Mouse (Mus musculus): ENCODE results near the gene Trex2.

Trex2 gene

DNA sequence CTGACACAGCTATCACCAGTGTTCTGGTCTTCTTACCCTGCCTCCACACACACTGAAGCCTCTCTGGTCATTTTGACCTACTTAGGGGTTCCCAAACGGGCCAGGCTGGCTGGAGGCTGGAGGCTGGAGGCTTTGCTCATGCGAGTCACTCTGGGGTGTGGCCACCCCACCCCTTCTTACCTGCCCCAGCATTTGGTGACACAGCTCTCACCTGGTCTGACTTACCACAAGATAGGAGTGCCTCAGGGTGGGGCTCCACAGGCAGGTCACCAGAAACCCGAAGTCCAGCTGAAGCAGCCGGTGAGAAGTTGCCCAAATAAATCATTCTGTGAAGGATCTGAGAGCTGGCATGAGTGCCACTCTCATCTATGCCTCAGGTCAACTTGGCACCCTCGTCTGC lies 2.3 kb downstream of the Trex2 start:
- in situ Hi-C loops (cut with MboI, MseI): loop anchor here in 1 of 2 experiments (10.0 kb wide), 1 partner anchor 378 kb away; no protein-coding TSS in a partner anchor

DNA sequence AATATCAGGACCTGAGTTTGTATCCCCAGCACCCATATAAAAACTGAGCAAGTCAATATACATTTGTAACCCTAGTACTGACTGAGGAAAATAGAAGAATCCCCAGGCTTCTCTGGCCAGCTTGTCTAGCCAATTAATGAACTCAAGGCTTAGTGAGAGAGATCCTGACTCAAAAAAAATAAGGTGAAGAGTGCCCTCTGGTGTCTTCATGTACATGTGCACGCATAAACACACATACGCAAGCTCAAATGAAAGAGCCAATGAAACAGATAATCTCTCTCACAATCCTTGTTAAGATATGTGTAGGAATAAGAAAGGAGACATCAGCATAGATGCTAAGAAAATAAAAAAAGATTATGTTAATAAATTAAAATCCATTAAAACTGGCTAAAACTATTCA lies 5.1 kb downstream of the Trex2 start:
- in situ Hi-C loops (cut with MboI, MseI): loop anchor here in 1 of 2 experiments (10.0 kb wide), 1 partner anchor 375 kb away; no protein-coding TSS in a partner anchor

DNA sequence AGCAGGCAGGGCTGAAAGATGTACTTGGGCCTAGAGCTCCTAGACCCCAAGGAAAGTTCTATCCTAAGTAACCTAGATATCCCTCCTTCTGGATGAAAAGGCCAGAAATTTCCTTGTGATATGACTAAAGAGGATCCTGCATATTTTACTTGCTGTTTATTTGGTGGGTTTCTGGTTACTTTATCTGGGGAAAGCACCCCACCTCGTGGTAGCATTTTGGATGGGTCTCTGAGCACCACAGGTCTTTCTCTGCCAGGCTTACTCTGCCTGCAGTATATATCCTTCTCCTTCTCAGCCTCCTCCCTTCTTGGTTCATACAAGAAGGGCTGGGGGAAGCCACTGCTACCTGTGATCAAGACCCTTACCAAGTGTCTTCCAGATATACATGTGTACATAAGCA lies 22.4 kb downstream of the Trex2 start:
- in situ Hi-C loops (cut with MboI, MseI): no loop called here

DNA sequence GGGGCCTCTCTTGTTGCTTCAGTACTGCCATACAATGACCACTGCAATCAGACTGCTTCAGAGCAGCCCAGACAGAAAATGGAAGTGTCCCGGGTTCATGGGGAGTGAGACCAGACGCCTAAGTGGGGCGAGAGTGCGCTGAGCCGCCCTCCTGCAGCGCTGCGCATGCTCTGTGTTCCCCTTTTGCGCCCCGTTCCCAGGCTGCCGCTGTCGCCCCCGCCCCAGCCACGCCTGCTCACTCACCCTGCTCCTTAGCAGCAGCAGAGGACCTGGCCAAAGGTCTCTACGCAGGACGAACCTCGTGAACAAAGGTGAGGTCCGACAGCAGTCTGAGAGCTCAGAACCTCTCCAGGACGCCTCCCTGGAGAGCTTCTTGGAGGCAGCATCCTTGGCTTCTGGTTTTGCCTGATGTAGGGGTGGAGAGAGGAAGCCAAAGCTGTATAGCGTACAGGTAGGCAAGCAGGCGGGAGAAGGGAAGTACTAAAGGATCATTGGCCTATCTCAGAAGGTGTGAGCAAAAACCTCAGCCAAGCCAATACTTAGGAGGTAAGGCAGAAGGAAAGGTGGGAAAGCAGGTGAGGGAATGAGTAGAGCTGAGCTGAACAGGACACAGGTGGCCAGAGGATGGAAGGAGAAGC lies 24.1 kb downstream of the Trex2 start, which contains the start of gene Zfp92:
Gene Zfp92 (plus strand): TSS at position 217 of the 638 bp plus-strand sequence.
- in situ Hi-C loops (cut with MboI, MseI): no loop called here

DNA sequence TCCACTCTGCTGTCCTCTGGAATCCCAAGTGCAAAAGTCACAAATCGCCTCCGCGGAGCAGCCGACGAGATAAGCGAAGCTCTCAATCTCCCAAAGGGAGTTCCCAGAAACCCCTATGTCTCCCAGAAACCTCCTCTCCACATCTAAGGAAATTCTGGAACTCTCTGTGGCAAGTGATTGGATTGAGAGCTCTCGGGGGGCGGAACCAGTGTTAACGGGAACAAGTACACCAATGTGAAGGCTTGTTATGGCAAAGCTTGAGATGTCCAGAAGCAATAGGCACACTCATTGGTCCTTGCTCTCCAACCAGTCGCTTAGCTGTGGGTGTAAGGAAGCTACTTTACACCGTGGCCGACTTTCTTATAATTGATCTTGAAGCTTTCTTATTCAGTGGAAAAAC lies 33.5 kb downstream of the Trex2 start:
- in situ Hi-C loops (cut with MboI, MseI): no loop called here

DNA sequence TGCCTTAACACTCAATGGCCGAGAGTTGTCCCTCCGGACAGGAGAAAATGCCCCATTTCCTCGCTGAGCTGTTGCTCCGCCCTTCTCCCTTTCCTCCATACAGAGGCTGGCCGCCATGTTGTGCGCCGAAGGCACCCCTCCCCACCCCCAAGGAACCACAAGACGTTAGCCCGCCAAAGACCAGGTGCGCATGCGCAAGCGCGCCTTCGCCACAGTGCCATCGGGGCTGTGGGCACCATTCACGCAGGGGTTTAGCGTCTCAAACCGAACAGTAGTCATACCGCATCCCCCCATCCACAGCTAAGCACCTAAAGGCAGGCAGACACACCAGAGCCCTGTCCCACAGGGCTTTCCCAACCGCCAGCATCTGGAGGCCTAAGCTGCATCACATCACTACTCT lies 34.2 kb downstream of the Trex2 start:
- in situ Hi-C loops (cut with MboI, MseI): no loop called here

DNA sequence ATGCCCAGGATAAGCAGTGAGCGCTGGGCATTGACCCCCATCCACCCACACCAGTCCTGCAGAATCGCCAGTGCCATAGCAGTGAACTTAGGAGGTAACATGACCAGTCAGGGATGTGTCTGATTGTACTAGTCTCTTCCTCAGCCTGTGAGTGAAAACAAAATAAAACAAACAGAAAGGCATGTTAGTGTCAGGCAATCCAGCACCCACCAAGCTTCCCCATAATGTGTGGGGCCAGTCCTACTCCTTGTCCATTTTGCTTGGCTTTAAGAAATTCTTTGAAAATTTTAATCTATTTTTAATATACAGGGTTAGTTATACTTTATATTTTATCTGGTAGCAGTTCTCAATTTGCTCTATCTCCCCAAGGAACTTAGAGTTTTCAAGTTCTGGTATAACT lies 36.5 kb downstream of the Trex2 start, which contains the start of gene Gm18336:
Gene Gm18336 (minus strand): TSS at position 101 of the 400 bp plus-strand sequence.
- in situ Hi-C loops (cut with MboI, MseI): loop anchor here (5.0 kb wide), 1 partner anchor 346 kb away; no protein-coding TSS in a partner anchor

DNA sequence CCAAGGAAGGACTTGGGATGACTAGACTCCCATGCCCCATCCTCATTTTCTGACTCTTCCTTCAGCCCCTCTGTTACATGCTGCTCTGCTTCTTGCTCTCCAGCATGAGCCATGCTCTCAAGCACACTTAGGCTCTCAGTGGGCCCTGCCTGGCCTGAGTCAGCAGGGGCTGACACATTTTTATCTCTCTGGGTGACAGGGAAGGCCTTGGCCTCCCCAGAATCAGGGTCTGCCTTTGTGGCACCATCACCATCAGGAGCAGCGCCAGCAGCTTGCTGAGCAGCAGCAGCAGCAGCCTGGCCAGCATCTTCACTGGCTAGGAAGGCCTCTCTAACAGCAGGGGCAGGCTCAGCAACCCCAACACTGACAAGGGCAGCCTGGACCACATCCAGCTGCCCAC lies 38.7 kb downstream of the Trex2 start:
- in situ Hi-C loops (cut with MboI, MseI): loop anchor here (5.0 kb wide), 1 partner anchor 344 kb away; no protein-coding TSS in a partner anchor

DNA sequence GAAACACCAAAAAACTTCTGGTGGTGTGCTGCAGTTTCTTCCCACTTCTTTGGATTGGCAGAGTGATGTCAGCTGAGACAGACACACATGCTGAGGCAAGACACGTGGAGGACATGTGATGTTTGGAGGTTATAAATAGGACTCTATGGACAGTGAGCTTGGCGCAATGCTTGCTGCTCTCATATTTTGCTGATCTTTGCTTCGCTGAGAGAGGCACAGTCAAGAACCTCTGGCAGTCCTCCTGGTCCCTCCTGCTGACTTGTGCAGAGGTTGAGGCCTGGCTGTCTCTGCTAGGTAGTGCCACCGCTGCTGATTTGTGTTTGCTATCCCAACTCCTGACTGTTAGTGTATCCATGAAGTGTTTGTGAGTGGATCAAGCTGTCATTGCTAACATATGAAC lies 43.7 kb downstream of the Trex2 start:
- in situ Hi-C loops (cut with MboI, MseI): no loop called here

DNA sequence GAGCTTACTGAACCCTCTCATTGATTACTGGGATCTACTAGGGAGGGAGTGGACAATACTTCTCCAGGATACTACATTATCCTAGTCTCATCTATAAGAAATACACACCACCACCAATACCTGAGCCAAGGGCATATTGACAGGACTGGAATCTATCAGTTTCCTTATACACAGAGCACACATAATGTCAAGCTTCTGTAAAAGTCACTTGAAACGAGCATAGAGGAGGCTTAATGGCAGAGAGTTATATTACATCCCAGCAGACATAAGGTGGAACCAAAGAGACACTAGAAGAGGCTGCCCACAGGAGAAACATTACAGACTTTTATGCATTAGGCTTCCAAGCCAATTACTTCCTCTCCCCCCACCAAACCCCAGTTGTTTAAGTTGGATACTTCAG lies 50.2 kb downstream of the Trex2 start:
- in situ Hi-C loops (cut with MboI, MseI): loop anchor here in 1 of 2 experiments (10.0 kb wide), 1 partner anchor 990 kb away; no protein-coding TSS in a partner anchor

DNA sequence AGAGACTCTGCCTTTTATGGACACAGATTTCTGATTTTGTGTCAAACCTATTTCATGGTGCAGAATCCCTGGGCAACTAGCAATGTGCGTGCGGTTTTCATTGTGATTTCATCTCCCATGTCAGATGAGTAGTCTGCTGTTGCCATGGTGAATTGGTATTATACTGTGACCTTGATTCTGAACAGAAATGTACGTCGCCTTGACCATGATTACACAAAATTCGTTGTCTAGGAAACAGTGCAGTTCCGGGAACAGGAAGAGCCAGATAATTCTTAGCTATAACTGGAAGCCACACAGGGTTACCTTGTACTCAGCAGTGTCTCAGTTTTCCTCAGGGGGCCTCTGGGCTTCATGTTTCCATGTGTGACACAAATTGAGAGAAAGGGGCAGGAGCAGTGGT lies 50.7 kb downstream of the Trex2 start:
- in situ Hi-C loops (cut with MboI, MseI): loop anchor here in 1 of 2 experiments (10.0 kb wide), 1 partner anchor 990 kb away; no protein-coding TSS in a partner anchor

All from T-helper 17 cell (primary cell).